Mouse (Mus musculus) intestine, embryonic 16.5 days (tissue): Measurements from ENCODE around the gene Hnrnpdl. TPM values are rescaled to one million over a fixed set of nuclear protein-coding genes. Genes with fewer than 3 reads are reported as not detected.

Experiments
- ATAC-seq: fragments of 200-750 bp; cut with Nextera tagmentation; 2 replicates; pipeline ENCODE4 v1.8.0; 2017; ENCODE audit warnings: moderate TSS enrichment, moderate library complexity
- H3K27ac ChIP-seq: fragments of 300-500 bp; sonication (generic); 2 replicates; pipeline ENCODE4 v1.5.1; 2014; ENCODE audit warnings: mild to moderate bottlenecking, low read length
- H3K27me3 ChIP-seq: fragments of 300-500 bp; sonication (generic); replicated peaks from 2 replicates; pipeline ENCODE4 v1.6.1; 2014; ENCODE audit warnings: low read length, control low read depth, mixed read lengths; ENCODE audit not compliant: control insufficient read depth, insufficient read depth
- H3K36me3 ChIP-seq: fragments of 300-500 bp; sonication (generic); 2 replicates; pipeline ENCODE4 v1.6.1; 2014; ENCODE audit warnings: low read length, control low read depth; ENCODE audit not compliant: control insufficient read depth, insufficient read depth
- H3K4me1 ChIP-seq: fragments of 300-500 bp; sonication (generic); 2 replicates; pipeline ENCODE4 v1.6.1; 2014; ENCODE audit warnings: low read length, control low read depth, mixed read lengths; ENCODE audit not compliant: control insufficient read depth, insufficient read depth
- H3K4me2 ChIP-seq: fragments of 300-500 bp; sonication (generic); 2 replicates; pipeline ENCODE4 v1.6.1; 2014; ENCODE audit warnings: low read depth, low read length, control low read depth
- H3K4me3 ChIP-seq: fragments of 300-500 bp; sonication (generic); 2 replicates; pipeline ENCODE4 v1.5.1; 2014; ENCODE audit warnings: mild to moderate bottlenecking, low read length
- H3K9ac ChIP-seq: fragments of 300-500 bp; sonication (generic); 2 replicates; pipeline ENCODE4 v1.6.1; 2014; ENCODE audit warnings: low read depth, low read length
- H3K9me3 ChIP-seq: fragments of 300-500 bp; sonication (generic); 2 replicates; pipeline ENCODE4 v1.6.1; 2016; ENCODE audit warnings: low read length, control low read depth; ENCODE audit not compliant: control insufficient read depth
- WGBS: fragments of 180-500 bp; shearing (Covaris S2); extraction: QIAGEN DNeasy Blood & Tissue Kit; methylation state at CpG from one replicate; pipeline ENCODE4 v1.1.7; 2014; 5-methylcytosine and 5-hydroxymethylcytosine counted together
- polyA plus RNA-seq: library from polyadenylated mRNA; unstranded; fragments of >200 nt; fragmentation: Nextera tagmentation; extraction: Ambion mirVana; gene quantifications from 2 replicates; pipeline ENCODE4 v1.2.1, GENCODE M21; 2015

Hnrnpdl gene
- polyA plus RNA-seq, 1 experiment from 2014 or later, result 102 TPM

DNA sequence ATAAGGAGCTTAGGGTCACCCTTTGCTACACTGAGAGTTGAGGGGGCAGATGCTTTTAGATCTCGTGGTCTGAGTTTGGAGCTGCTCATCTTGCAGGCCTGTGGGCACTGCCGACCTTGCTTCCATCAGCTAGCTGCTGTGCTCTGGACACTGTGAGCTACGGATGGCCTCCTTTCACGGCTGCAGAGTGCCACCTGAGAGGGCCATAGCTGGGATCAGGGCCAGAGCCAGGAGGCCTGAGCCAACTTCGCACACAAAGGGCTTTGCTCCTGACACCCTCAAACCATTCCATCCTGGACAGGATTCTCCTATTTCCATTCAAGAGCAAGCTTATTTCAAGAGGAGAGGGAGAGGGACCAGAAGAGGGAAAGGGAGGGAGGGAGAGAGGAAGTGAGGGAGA lies 15.1 kb downstream of the Hnrnpdl start:
- ATAC-seq, result no peak

DNA sequence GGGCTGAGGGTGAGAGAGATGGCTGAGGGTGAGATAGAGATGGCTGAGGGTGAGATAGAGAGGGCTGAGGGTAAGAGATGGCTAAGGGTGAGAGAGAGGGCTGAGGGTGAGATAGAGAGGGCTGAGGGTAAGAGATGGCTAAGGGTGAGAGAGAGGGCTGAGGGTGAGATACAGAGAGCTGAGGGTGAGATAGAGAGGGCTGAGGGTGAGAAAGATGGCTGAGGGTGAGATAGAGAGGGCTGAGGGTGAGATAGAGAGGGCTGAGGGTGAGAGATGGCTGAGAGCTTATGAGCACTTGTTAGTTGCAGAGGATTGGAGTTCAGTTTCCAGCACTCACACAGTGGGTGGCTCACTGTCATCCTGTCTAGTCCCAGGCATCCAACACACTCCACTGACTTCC lies 19.4 kb downstream of the Hnrnpdl start:
- no peaks in the 10 kb centered on the region for H3K4me1 ChIP-seq
- H3K9me3 ChIP-seq, result no peaks in the 10 kb centered on the region
- no peak overlapping the region for H3K9ac ChIP-seq
- H3K27ac ChIP-seq, result no peak overlapping the region
- no peak overlapping the region for H3K4me2 ChIP-seq
- H3K4me3 ChIP-seq, result no peak overlapping the region
- no peaks in the 10 kb centered on the region for H3K36me3 ChIP-seq
- no peaks in the 10 kb centered on the region for H3K27me3 ChIP-seq
- ATAC-seq, result no peak

More for the DNA sequence above, 15.1 kb downstream of the Hnrnpdl start:
- no peak overlapping the region for H3K27ac ChIP-seq
- H3K9ac ChIP-seq, result no peak overlapping the region
- no peak overlapping the region for H3K4me3 ChIP-seq
- 62% methylated on average over 5 of the region's 5 CpGs for WGBS
- H3K36me3 ChIP-seq, result no peaks in the 10 kb centered on the region
- H3K9me3 ChIP-seq, result no peaks in the 10 kb centered on the region
- H3K27me3 ChIP-seq, result no peaks in the 10 kb centered on the region
- no peaks in the 10 kb centered on the region for H3K4me1 ChIP-seq
- no peak overlapping the region for H3K4me2 ChIP-seq

GRCm38 (mm10) chr5:100012599-100012998 lies 26.9 kb downstream of the Hnrnpdl start:
- ATAC-seq, result no peak
- no peaks in the 10 kb centered on the region for H3K4me1 ChIP-seq
- WGBS, result 89% methylated on average over 9 of the region's 9 CpGs
- H3K4me3 ChIP-seq, result no peak overlapping the region
- no peak overlapping the region for H3K9ac ChIP-seq
- H3K27me3 ChIP-seq, result no peaks in the 10 kb centered on the region
- no peak overlapping the region for H3K27ac ChIP-seq
- no peaks in the 10 kb centered on the region for H3K9me3 ChIP-seq
- no peaks in the 10 kb centered on the region for H3K36me3 ChIP-seq
- no peak overlapping the region for H3K4me2 ChIP-seq

GRCm38 (mm10) chr5:100008485-100008884 lies 31.0 kb downstream of the Hnrnpdl start:
- H3K4me3 ChIP-seq, result no peak overlapping the region
- H3K4me1 ChIP-seq, result peaks cover 8% of the 10 kb centered on the region; the same call in 1 of the 2 replicates
- no peak overlapping the region for H3K4me2 ChIP-seq
- no peaks in the 10 kb centered on the region for H3K36me3 ChIP-seq
- H3K9ac ChIP-seq, result no peak overlapping the region
- no peak for ATAC-seq
- H3K27ac ChIP-seq, result no peak overlapping the region
- H3K27me3 ChIP-seq, result no peaks in the 10 kb centered on the region
- WGBS, result 66% methylated on average over 3 of the region's 3 CpGs
- no peaks in the 10 kb centered on the region for H3K9me3 ChIP-seq

GRCm38 (mm10) chr5:100007040-100007375 lies 32.5 kb downstream of the Hnrnpdl start:
- no peak overlapping the region for H3K4me2 ChIP-seq

GRCm38 (mm10) chr5:100006324-100007039 lies 33.0 kb downstream of the Hnrnpdl start:
- H3K27me3 ChIP-seq, result no peaks in the 10 kb centered on the region
- peak overlapping the region; percentile 88 for H3K27ac ChIP-seq
- no peak overlapping the region for H3K4me3 ChIP-seq
- peaks cover 8% of the 10 kb centered on the region; the same call in 1 of the 2 replicates for H3K4me1 ChIP-seq
- H3K36me3 ChIP-seq, result no peaks in the 10 kb centered on the region
- H3K4me2 ChIP-seq, result peak overlapping the region; percentile 10; the same call in 1 of the 2 replicates
- ATAC-seq, result peak; percentile 93
- H3K9me3 ChIP-seq, result no peaks in the 10 kb centered on the region
- 62% methylated on average over 4 of the region's 4 CpGs for WGBS
- 0 out of 2 replicates have a peak overlapping the region, but pooled peaks have one; percentile 8 for H3K9ac ChIP-seq

More at GRCm38 (mm10) chr5:100007040-100007375, 32.5 kb downstream of the Hnrnpdl start:
- no peak for ATAC-seq
- Histone ChIP-seq H3K9me3 (no peaks in the 10 kb centered on the region), H3K27ac (peak overlapping the region; percentile 88; the same call in 1 of the 2 replicates), H3K27me3 (no peaks in the 10 kb centered on the region), H3K4me3 (no peak overlapping the region), H3K9ac (no peak overlapping the region), H3K4me1 (peaks cover 8% of the 10 kb centered on the region; the same call in 1 of the 2 replicates), H3K36me3 (no peaks in the 10 kb centered on the region)
- WGBS, result 82% methylated on average over 4 of the region's 4 CpGs

- H3K4me2 ChIP-seq, result peak overlapping the region; percentile 10; the same call in 1 of the 2 replicates
- no peaks in the 10 kb centered on the region for H3K9me3 ChIP-seq
- no peak overlapping the region for H3K4me3 ChIP-seq
- H3K27ac ChIP-seq, result peak overlapping the region; percentile 88
- 0 out of 2 replicates have a peak overlapping the region, but pooled peaks have one; percentile 8 for H3K9ac ChIP-seq
- H3K27me3 ChIP-seq, result no peaks in the 10 kb centered on the region
- ATAC-seq, result peak; percentile 27
- peaks cover 12% of the 10 kb centered on the region; the same call in 1 of the 2 replicates for H3K4me1 ChIP-seq
- WGBS, result 66% methylated on average over 6 of the region's 6 CpGs
- no peaks in the 10 kb centered on the region for H3K36me3 ChIP-seq
Measured at GRCm38 (mm10) chr5:100005896-100006295, 33.6 kb downstream of the Hnrnpdl start.

DNA sequence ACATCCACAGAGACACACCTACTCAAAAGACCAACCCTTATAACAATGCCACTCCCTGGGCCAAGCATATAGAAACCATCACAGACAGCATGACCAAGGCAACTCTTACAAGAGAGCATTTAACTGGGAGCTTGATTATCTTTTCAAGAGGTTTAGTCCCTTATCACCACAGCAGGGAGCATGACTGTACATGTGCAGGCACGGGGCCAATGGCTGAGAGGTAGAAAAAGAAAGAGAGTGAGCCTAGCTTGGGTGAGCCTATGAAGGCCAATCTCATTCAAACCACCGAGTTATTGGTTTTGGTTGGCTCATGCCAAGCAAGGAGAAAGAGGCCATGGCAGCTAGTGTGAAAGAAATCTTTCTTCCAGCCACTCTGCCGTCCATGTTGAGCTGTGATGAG lies 34.0 kb downstream of the Hnrnpdl start:
- WGBS, result 64% methylated on average over 3 of the region's 3 CpGs
- H3K27ac ChIP-seq, result peak overlapping the region; percentile 88
- H3K4me2 ChIP-seq, result peak overlapping the region; percentile 10; the same call in 1 of the 2 replicates

DNA sequence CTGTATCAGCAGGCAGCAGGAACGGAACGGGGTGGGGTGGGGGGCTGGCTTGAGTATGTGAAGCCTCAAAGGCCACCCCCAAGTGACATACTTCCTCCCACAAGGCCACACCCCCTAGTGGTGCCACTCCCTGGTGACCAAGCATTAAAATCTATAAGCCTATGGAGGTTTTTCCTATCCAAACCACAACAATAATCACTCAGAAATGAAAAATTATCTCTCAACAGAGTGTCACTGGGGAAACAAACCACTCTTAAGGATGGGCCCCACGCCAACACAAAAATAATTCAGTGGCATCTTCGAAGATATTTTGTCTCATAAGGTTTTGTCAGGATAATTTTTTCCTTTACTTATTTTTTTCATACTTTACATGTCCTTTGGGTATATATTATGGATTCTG lies 35.6 kb downstream of the Hnrnpdl start:
- no peak for ATAC-seq
- H3K36me3 ChIP-seq, result no peaks in the 10 kb centered on the region
- H3K4me3 ChIP-seq, result no peak overlapping the region
- peaks cover 14% of the 10 kb centered on the region; the same call in 1 of the 2 replicates for H3K4me1 ChIP-seq
- no peaks in the 10 kb centered on the region for H3K27me3 ChIP-seq
- H3K9me3 ChIP-seq, result no peaks in the 10 kb centered on the region
- H3K27ac ChIP-seq, result no peak overlapping the region
- no peak overlapping the region for H3K9ac ChIP-seq
- H3K4me2 ChIP-seq, result no peak overlapping the region
- WGBS, result 79% methylated on average over 4 of the region's 4 CpGs

More for the DNA sequence above, 34.0 kb downstream of the Hnrnpdl start:
- 0 out of 2 replicates have a peak overlapping the region, but pooled peaks have one; percentile 8 for H3K9ac ChIP-seq
- H3K36me3 ChIP-seq, result no peaks in the 10 kb centered on the region
- peak; percentile 66 for ATAC-seq
- peaks cover 14% of the 10 kb centered on the region; the same call in 1 of the 2 replicates for H3K4me1 ChIP-seq
- no peak overlapping the region for H3K4me3 ChIP-seq
- H3K9me3 ChIP-seq, result no peaks in the 10 kb centered on the region
- no peaks in the 10 kb centered on the region for H3K27me3 ChIP-seq
